Mouse (Mus musculus) forebrain, embryonic 14.5 days (tissue): ENCODE results near the gene Gm8797. TPM values are rescaled to one million over a fixed set of nuclear protein-coding genes. Genes with fewer than 3 reads are reported as not detected.
A peak's percentile ranks its signal among the peaks of the same experiment; 100 is the strongest.
"Not testable (repeated sequence)": the region's sequence is repeated elsewhere in the genome, so short reads cannot be mapped to it uniquely, and the experiment has no call there.

Source experiments
- ATAC-seq: fragments of 200-750 bp; cut with Nextera tagmentation; 2 replicates; pipeline ENCODE4 v1.8.0; 2017; ENCODE audit warnings: mild to moderate bottlenecking, moderate library complexity
- DNase-seq: peaks from one replicate; pipeline ENCODE4 v3.0.0-alpha.2; 2015; ENCODE audit warnings: low spot score
- H3K27ac ChIP-seq: fragments of 300-500 bp; sonication (generic); 2 replicates; pipeline ENCODE4 v1.5.1; 2014; ENCODE audit warnings: low read depth, mild to moderate bottlenecking, control low read depth, low read length, moderate library complexity
- H3K27me3 ChIP-seq: fragments of 300-500 bp; sonication (generic); replicated peaks from 2 replicates; pipeline ENCODE4 v1.6.1; 2014; ENCODE audit warnings: low read length, control low read depth, mixed read lengths; ENCODE audit not compliant: control insufficient read depth, insufficient read depth
- H3K36me3 ChIP-seq: fragments of 300-500 bp; sonication (generic); 2 replicates; pipeline ENCODE4 v1.6.1; 2014; ENCODE audit warnings: low read length, control low read depth; ENCODE audit not compliant: control insufficient read depth, insufficient read depth
- H3K4me1 ChIP-seq: fragments of 300-500 bp; sonication (generic); 2 replicates; pipeline ENCODE4 v1.6.1; 2014; ENCODE audit warnings: antibody characterized with exemption, low read length, control low read depth; ENCODE audit not compliant: control insufficient read depth, insufficient read depth
- H3K4me2 ChIP-seq: fragments of 300-500 bp; sonication (generic); 2 replicates; pipeline ENCODE4 v1.6.1; 2014; ENCODE audit warnings: mild to moderate bottlenecking, control low read depth, low read length
- H3K4me3 ChIP-seq: fragments of 300-500 bp; sonication (generic); 2 replicates; pipeline ENCODE4 v1.5.1; 2014; ENCODE audit warnings: low read depth, low read length, control low read depth
- H3K9ac ChIP-seq: fragments of 300-500 bp; sonication (generic); 2 replicates; pipeline ENCODE4 v1.6.1; 2014; ENCODE audit warnings: mild to moderate bottlenecking, low read length, control low read depth, moderate library complexity
- H3K9me3 ChIP-seq: fragments of 300-500 bp; sonication (generic); replicated peaks from 2 replicates; pipeline ENCODE4 v1.6.1; 2016; ENCODE audit warnings: low read length, control low read depth, mixed read lengths; ENCODE audit not compliant: control insufficient read depth
- WGBS: fragments of 180-500 bp; shearing (Covaris S2); extraction: QIAGEN DNeasy Blood & Tissue Kit; methylation state at CpG from one replicate; pipeline ENCODE4 v1.1.7; 2014; 5-methylcytosine and 5-hydroxymethylcytosine counted together
- polyA plus RNA-seq: library from polyadenylated mRNA; unstranded; fragments of >200 nt; fragmentation: Nextera tagmentation; extraction: Ambion mirVana; gene quantifications from 2 replicates; pipeline ENCODE4 v1.2.1, GENCODE M21; 2014

Gm8797 gene
- polyA plus RNA-seq, result 15.5 and 33.8 TPM in 2 replicates

GRCm38 (mm10) chr3:5750506-5750905 lies at the start of gene Gm8797:
Gm8797 (plus strand) TSS chr3:5750806.
- H3K27ac ChIP-seq, H3K4me3 ChIP-seq, H3K27me3 ChIP-seq, H3K4me1 ChIP-seq, H3K9me3 ChIP-seq, ATAC-seq, H3K9ac ChIP-seq, DNase-seq, H3K4me2 ChIP-seq, H3K36me3 ChIP-seq: not testable (repeated sequence)
- WGBS, result 96% methylated on average over 9 of the region's 9 CpGs

GRCm38 (mm10) chr3:5714481-5714880 lies 36.1 kb upstream of the Gm8797 start:
- DNase-seq (no peak), ATAC-seq (no peak)
- H3K9ac ChIP-seq, result no peak overlapping the region
- H3K27me3 ChIP-seq, result no peaks in the 10 kb centered on the region
- no peak overlapping the region for H3K4me3 ChIP-seq
- H3K27ac ChIP-seq, result no peak overlapping the region
- no peaks in the 10 kb centered on the region for H3K4me1 ChIP-seq
- H3K36me3 ChIP-seq, result no peaks in the 10 kb centered on the region
- no peaks in the 10 kb centered on the region for H3K9me3 ChIP-seq
- H3K4me2 ChIP-seq, result no peak overlapping the region

- no peak overlapping the region for H3K27ac ChIP-seq
- H3K4me3 ChIP-seq, result no peak overlapping the region
- no peaks in the 10 kb centered on the region for H3K9me3 ChIP-seq
- no peak overlapping the region for H3K9ac ChIP-seq
- H3K4me1 ChIP-seq, result no peaks in the 10 kb centered on the region
- ATAC-seq, result no peak
- H3K4me2 ChIP-seq, result no peak overlapping the region
- H3K36me3 ChIP-seq, result no peaks in the 10 kb centered on the region
- no peaks in the 10 kb centered on the region for H3K27me3 ChIP-seq
- DNase-seq, result no peak
Measured at GRCm38 (mm10) chr3:5732931-5733330, 17.7 kb upstream of the Gm8797 start.

GRCm38 (mm10) chr3:5754763-5755478 lies 4.3 kb downstream of the Gm8797 start:
- no peak overlapping the region for H3K4me3 ChIP-seq
- WGBS, result 5% methylated on average over 3 of the region's 3 CpGs

DNA sequence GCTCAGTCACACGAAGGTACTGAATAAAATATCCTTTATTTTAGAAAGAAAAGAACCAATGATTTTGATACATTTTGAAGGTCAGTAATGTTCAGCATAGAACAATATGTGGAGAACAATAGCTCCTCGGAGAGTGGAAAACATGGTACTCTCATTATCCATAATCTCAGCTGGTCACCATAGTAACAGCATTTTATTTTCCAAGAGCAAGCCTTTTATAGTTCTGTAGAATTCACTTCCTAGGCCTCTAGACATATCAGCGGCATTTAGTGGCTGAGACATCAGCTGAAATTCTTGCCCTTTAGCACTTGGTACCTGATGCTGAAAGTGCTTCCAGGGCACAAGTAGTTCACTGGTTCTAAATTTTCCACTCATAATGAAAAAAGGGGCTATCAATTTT lies 15.7 kb downstream of the Gm8797 start:
- no peaks in the 10 kb centered on the region for H3K4me1 ChIP-seq
- no peaks in the 10 kb centered on the region for H3K9me3 ChIP-seq
- ATAC-seq, result peak; percentile 65
- DNase-seq, result peak; percentile 57
- H3K36me3 ChIP-seq, result no peaks in the 10 kb centered on the region
- H3K27me3 ChIP-seq, result no peaks in the 10 kb centered on the region
- WGBS, result 39% methylated on average over 3 of the region's 3 CpGs
- no peak overlapping the region for H3K4me3 ChIP-seq
- no peak overlapping the region for H3K4me2 ChIP-seq
- H3K9ac ChIP-seq, result no peak overlapping the region
- H3K27ac ChIP-seq, result no peak overlapping the region

More at GRCm38 (mm10) chr3:5754763-5755478, 4.3 kb downstream of the Gm8797 start:
- ATAC-seq, result peak; percentile 99
- peaks cover 8% of the 10 kb centered on the region; the same call in 1 of the 2 replicates for H3K4me1 ChIP-seq
- H3K4me2 ChIP-seq, result 0 out of 2 replicates have a peak overlapping the region, but pooled peaks have one; percentile 4
- peak; percentile 98 for DNase-seq
- H3K9ac ChIP-seq, result no peak overlapping the region
- no peaks in the 10 kb centered on the region for H3K27me3 ChIP-seq
- peak overlapping the region; percentile 77 for H3K27ac ChIP-seq
- H3K36me3 ChIP-seq, result no peaks in the 10 kb centered on the region
- H3K9me3 ChIP-seq, result no peaks in the 10 kb centered on the region

- no peak for ATAC-seq
- 82% methylated on average over 2 of the region's 2 CpGs for WGBS
Measured at GRCm38 (mm10) chr3:5776894-5777293, 26.3 kb downstream of the Gm8797 start.

More at GRCm38 (mm10) chr3:5776894-5777293, 26.3 kb downstream of the Gm8797 start:
- no peaks in the 10 kb centered on the region for H3K9me3 ChIP-seq
- no peaks in the 10 kb centered on the region for H3K4me1 ChIP-seq
- no peaks in the 10 kb centered on the region for H3K27me3 ChIP-seq
- H3K27ac ChIP-seq, result no peak overlapping the region
- no peak for DNase-seq
- no peak overlapping the region for H3K4me2 ChIP-seq
- no peaks in the 10 kb centered on the region for H3K36me3 ChIP-seq
- H3K9ac ChIP-seq, result no peak overlapping the region
- H3K4me3 ChIP-seq, result no peak overlapping the region
